Mouse (Mus musculus): ENCODE results near the gene Pabpc6. TPM values are rescaled to one million over a fixed set of nuclear protein-coding genes. Genes with fewer than 3 reads are reported as not detected.

Pabpc6 gene
- polyA plus RNA-seq, 1 experiment, result not detected

GRCm38 (mm10) chr17:9658651-9659050, 10.9 kb downstream of the Pabpc6 start:
- TF ChIP-seq CTCF (IDR thresholded peaks at IDR 0.05; ENCODE audit: insufficient read depth, low read length), result no peak
- no peak for TF ChIP-seq POLR2A (IDR thresholded peaks at IDR 0.05; ENCODE audit: borderline replicate concordance, extremely low read depth, low read depth, low read length)
- no peak for DNase-seq
- H3K4me3 ChIP-seq (replicated peaks; ENCODE audit: extremely low read depth, low read depth, low read length), result no peak overlapping the region
- 68% methylated on average over 5 of the region's 5 CpGs for WGBS
- H3K4me1 ChIP-seq (ENCODE audit: control insufficient read depth, insufficient read depth, low read length), result no peaks in the 10 kb centered on the region

DNA sequence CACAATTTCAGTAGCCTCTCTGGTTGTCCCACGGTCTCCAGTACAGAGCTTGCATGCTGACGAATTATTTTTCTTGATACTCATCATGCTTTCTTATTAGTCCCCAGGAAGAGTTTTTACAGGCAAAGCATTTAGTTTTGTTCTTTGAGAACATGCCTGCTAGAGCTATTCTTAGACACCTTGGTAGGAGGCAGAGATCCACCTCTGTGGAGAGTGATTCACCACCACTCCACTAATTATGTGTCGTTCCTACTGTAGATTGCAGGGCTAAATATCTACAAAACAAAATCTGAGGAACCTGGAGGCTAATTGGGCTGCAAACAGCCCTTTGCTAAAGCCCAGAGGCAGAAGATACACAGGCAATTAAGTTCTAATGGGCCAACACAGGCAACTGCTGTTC, 15.4 kb downstream of the Pabpc6 start:
- Histone ChIP-seq H3K4me1 (ENCODE audit: control insufficient read depth, insufficient read depth, low read length) (no peaks in the 10 kb centered on the region), H3K4me3 (replicated peaks; ENCODE audit: extremely low read depth, low read depth, low read length) (no peak overlapping the region)
- DNase-seq, result no peak
- 86% methylated on average over 3 of the region's 3 CpGs for WGBS
- TF ChIP-seq POLR2A (IDR thresholded peaks at IDR 0.05; ENCODE audit: borderline replicate concordance, extremely low read depth, low read depth, low read length), result no peak
- no peak for TF ChIP-seq CTCF (IDR thresholded peaks at IDR 0.05; ENCODE audit: insufficient read depth, low read length)

DNA sequence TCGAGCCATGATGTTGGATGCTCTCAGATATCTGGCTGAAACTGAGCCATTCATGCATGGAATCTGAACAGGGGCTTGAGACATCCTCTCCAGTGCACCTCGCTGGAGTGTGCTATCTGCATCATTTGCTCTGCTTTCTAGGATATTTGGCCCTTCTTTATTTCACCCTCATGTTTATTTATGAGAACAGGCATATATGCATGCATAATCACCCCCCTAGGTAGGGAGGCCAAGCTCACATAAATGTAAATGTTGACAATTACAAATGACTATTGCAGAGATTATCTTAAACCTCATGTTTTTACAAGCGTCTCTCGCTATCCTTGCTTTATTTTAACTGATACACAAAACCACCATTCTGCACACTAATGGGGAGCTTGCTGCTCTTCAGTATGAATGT, 21.9 kb downstream of the Pabpc6 start:
- H3K4me3 ChIP-seq (replicated peaks; ENCODE audit: extremely low read depth, low read depth, low read length), result no peak overlapping the region
- 61% methylated on average over 4 of the region's 4 CpGs for WGBS
- no peaks in the 10 kb centered on the region for H3K4me1 ChIP-seq (ENCODE audit: control insufficient read depth, insufficient read depth, low read length)
- no peak for DNase-seq
- TF ChIP-seq CTCF (IDR thresholded peaks at IDR 0.05; ENCODE audit: insufficient read depth, low read length) (no peak), POLR2A (IDR thresholded peaks at IDR 0.05; ENCODE audit: borderline replicate concordance, extremely low read depth, low read depth, low read length) (no peak)

DNA sequence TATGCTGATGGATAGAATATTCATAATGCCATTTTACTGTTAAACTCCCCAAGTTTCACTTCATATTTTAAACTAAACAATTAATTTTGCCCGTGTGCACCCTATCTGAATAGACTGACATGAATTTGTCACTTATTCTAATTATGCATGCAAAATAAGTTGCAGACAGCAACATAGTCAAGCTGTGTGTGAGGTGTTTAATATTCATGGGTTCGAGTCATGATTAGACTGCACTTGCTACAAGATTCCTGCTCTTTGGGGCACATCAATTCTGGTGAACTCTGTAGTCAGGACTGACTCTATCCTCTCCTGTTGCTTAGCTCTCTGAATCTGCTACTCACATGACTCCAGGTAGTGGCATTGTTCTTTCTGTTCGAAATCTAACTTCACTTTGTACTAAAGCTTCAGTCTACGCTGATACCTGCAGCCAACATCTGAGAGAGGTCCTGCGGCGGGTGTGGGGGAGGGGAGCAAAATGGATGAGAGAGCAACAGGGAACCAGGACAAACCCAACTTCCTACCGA, 25.8 kb downstream of the Pabpc6 start:
- TF ChIP-seq CTCF (IDR thresholded peaks at IDR 0.05; ENCODE audit: insufficient read depth, low read length), result no peak
- no peak for TF ChIP-seq POLR2A (IDR thresholded peaks at IDR 0.05; ENCODE audit: borderline replicate concordance, extremely low read depth, low read depth, low read length)
- no peak for DNase-seq
- H3K4me3 ChIP-seq (replicated peaks; ENCODE audit: extremely low read depth, low read depth, low read length), result no peak overlapping the region
- WGBS, result 76% methylated on average over 7 of the region's 7 CpGs
- no peaks in the 10 kb centered on the region for H3K4me1 ChIP-seq (ENCODE audit: control insufficient read depth, insufficient read depth, low read length)

DNA sequence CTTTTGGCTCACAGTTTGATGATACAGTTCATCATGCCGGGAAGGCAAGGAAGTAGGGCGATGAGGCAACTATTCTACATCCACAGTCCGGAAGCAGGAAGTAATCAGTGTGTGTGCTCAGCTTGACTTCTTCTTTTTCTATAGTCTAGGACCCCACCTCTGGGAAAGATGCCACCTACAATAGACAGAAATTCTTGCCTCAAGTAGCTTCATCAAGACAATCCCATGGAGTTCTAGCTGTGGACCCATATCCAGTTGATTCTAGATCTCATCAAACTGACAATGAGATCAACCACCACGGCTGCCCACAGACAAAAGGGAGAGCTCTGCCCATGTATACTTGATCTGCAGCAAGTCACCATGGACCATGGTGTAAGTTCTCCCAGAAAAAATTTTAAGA, 32.5 kb downstream of the Pabpc6 start:
- WGBS, result 81% methylated on average over 4 of the region's 4 CpGs

GRCm38 (mm10) chr17:9632579-9633252, 36.8 kb downstream of the Pabpc6 start:
- Histone ChIP-seq H3K4me1 (ENCODE audit: control insufficient read depth, insufficient read depth, low read length) (no peaks in the 10 kb centered on the region), H3K4me3 (replicated peaks; ENCODE audit: extremely low read depth, low read depth, low read length) (no peak overlapping the region)
- WGBS, result 53% methylated on average over 16 of the region's 16 CpGs
- TF ChIP-seq CTCF (IDR thresholded peaks at IDR 0.05; ENCODE audit: insufficient read depth, low read length), result no peak
- TF ChIP-seq POLR2A (IDR thresholded peaks at IDR 0.05; ENCODE audit: borderline replicate concordance, extremely low read depth, low read depth, low read length), result no peak
- no peak for DNase-seq

More for the DNA sequence above, 32.5 kb downstream of the Pabpc6 start:
- H3K4me1 ChIP-seq (ENCODE audit: control insufficient read depth, insufficient read depth, low read length), result no peaks in the 10 kb centered on the region
- TF ChIP-seq CTCF (IDR thresholded peaks at IDR 0.05; ENCODE audit: insufficient read depth, low read length), result no peak
- TF ChIP-seq POLR2A (IDR thresholded peaks at IDR 0.05; ENCODE audit: borderline replicate concordance, extremely low read depth, low read depth, low read length), result no peak
- H3K4me3 ChIP-seq (replicated peaks; ENCODE audit: extremely low read depth, low read depth, low read length), result no peak overlapping the region
- DNase-seq, result no peak

DNA sequence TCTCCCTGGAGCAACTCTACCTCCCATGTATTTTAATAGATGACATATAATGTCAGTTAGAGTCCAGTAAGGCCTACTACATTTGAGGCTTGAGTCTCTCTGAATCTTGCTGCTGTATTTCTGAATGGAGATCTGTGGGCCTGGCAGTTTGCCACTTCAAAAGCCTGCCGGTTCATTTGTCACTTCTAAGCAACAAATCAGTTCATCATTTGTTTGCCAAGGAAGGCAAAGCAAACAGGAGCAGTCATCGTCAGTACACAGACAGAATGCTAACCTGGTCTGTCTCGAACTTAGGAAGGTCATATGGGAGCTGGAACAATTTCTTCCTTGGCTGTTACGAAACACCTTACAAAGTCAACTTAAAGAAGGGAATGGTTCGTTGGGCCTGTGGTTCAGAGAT, 37.4 kb downstream of the Pabpc6 start:
- Histone ChIP-seq H3K4me3 (replicated peaks; ENCODE audit: extremely low read depth, low read depth, low read length) (no peak overlapping the region), H3K4me1 (ENCODE audit: control insufficient read depth, insufficient read depth, low read length) (no peaks in the 10 kb centered on the region)
- TF ChIP-seq CTCF (IDR thresholded peaks at IDR 0.05; ENCODE audit: insufficient read depth, low read length), result no peak
- no peak for TF ChIP-seq POLR2A (IDR thresholded peaks at IDR 0.05; ENCODE audit: borderline replicate concordance, extremely low read depth, low read depth, low read length)
- DNase-seq, result no peak
- WGBS, result 43% methylated on average over 5 of the region's 5 CpGs

DNA sequence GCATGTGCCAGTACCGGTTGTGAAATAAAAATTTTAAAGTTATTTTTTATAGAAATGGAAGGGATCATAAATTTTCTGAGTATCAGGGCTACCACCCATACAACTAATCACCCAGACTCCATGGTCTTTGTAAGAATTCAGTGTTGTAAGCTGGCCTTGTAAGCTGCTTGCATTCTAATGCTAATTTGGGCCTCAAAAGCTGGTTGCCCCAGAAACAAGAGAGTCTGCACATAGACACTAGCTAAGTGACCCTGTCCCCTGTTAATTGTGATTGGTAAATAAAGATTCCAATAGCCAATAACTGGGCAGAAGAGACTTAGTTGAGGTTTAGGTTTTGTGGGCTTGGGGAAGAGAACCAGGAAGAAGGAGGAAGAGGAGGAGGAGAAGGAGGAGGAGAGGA, 38.4 kb downstream of the Pabpc6 start:
- DNase-seq, result no peak
- Histone ChIP-seq H3K4me1 (ENCODE audit: control insufficient read depth, insufficient read depth, low read length) (no peaks in the 10 kb centered on the region), H3K4me3 (replicated peaks; ENCODE audit: extremely low read depth, low read depth, low read length) (no peak overlapping the region)
- 100% methylated on average over 1 of the region's 1 CpGs for WGBS
- TF ChIP-seq CTCF (IDR thresholded peaks at IDR 0.05; ENCODE audit: insufficient read depth, low read length), result no peak

GRCm38 (mm10) chr17:9627011-9627410, 42.5 kb downstream of the Pabpc6 start:
- DNase-seq, result no peak
- Histone ChIP-seq H3K4me3 (replicated peaks; ENCODE audit: extremely low read depth, low read depth, low read length) (no peak overlapping the region), H3K4me1 (ENCODE audit: control insufficient read depth, insufficient read depth, low read length) (no peaks in the 10 kb centered on the region)
- TF ChIP-seq CTCF (IDR thresholded peaks at IDR 0.05; ENCODE audit: insufficient read depth, low read length) (no peak), POLR2A (IDR thresholded peaks at IDR 0.05; ENCODE audit: borderline replicate concordance, extremely low read depth, low read depth, low read length) (no peak)

Other genes starting within 250 kb of the Pabpc6 start
- gene Gm17728, start 247.7 kb downstream of the Pabpc6 start, polyA plus RNA-seq (2012; rRNA removed), result not detected in 2 replicates